Mouse (Mus musculus) spleen, postnatal 10 days (tissue): ENCODE results near the gene Gpr34.

ENCODE experiments used
- DNase-seq, 2 experiments: peaks; one replicate each; pipeline ENCODE4 v3.0.0; 2021 to 2022; ENCODE audit warnings: low spot score in 2 of 2

Gpr34 gene

GRCm38 (mm10) chrX:13670342-13670741 is 38.5 kb downstream of the Gpr34 start:
- DNase-seq = peak in 1 of 2 experiments; percentile 46

- DNase-seq = no peak
Observed at GRCm38 (mm10) chrX:13673001-13673400, 41.1 kb downstream of the Gpr34 start.

DNA sequence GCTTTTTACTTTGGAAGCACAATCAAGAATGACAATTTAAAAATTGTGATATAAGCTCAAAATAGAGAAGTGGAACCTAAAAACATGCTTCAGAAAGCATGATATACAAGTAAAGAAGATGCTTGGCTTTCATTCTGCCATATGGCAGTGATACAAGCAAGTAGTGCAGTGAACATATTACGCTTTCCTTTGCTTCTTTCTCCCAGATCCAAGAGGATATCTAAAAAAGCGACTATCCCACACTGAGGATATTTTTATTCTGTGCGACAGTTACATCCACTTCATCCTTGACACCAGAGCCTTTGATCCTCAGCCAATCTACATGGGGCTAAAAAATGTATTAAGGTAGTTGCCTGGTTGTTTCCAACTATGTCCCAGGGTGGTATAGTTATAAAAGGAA is 49.9 kb downstream of the Gpr34 start:
- no peak for DNase-seq

- DNase-seq = no peak
Observed at GRCm38 (mm10) chrX:13686589-13686988, 54.7 kb downstream of the Gpr34 start.

DNA sequence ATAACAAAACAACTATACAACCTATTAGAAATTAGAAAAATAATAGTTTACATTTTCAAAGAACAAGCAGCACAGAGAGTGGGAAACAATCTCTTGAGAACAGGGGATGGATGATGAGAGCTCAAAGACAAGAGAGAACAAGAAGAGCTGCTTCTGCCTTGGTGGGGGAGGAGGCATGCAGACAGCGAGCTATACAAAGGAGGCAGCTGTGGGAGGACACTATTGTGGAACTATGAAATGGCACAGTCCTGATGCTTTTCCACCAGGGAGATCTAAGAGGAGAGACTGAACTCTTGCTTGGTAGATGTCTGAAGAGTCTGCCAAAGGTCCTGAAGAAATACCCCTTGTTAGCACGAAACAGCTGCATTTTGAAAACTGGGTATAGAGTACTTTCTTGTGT is 56.5 kb downstream of the Gpr34 start:
- no peak for DNase-seq
